Mouse (Mus musculus): ENCODE results near the gene Atp13a2.

Atp13a2 gene

DNA sequence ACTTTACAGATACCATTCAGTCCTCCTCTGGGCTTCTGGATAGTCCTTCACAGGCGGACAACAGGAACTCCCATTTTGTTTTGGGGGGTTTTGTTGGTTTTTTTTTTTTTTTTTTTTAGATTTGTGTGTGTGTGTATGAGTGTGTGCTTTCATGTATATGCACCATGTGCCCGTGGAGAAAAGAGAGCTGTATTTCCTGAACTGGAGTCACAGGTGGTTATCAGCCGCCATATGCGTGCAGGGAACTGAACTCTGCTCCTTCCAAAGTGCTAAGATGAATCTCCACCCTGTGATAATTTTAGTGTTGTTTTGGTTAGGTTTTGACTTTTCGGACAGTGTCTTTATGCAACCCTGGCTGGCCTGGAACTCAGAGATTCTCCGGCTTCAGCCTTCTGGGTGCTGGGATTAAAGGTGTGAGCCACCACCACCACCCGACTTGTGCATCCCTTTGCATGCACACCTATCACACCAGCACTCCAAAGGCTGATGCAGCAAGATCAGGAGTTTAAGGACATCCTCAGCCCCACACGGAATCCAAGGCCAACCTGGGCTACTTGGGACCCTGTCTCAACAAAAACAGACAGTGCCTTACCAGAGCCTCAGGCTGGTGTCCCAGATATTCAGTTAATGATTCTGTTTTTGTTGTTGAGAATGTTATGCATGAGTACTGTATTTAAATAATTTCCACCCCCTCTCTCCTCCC is 24.3 kb upstream of the Atp13a2 start:
- no peak for DNase-seq

DNA sequence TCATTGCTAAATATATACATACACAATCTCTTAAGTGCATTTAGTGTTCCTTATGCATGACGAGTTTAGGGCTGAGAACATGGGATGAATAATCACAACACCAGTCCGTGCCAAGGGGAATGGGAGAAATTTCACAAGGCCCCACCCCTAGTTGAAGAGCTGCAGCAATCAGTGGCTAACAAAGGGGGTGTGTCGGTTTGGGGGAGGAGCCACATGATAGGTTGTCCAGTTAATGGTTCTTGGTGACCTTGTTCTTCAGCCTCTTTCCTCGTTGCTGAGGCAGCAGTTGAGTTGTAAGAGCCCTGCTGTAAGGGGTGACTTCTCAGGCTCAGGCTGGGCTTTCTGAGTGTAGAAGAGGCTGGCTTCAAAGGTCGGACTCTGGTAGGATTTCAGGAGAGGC is 23.7 kb upstream of the Atp13a2 start:
- DNase-seq, result no peak

DNA sequence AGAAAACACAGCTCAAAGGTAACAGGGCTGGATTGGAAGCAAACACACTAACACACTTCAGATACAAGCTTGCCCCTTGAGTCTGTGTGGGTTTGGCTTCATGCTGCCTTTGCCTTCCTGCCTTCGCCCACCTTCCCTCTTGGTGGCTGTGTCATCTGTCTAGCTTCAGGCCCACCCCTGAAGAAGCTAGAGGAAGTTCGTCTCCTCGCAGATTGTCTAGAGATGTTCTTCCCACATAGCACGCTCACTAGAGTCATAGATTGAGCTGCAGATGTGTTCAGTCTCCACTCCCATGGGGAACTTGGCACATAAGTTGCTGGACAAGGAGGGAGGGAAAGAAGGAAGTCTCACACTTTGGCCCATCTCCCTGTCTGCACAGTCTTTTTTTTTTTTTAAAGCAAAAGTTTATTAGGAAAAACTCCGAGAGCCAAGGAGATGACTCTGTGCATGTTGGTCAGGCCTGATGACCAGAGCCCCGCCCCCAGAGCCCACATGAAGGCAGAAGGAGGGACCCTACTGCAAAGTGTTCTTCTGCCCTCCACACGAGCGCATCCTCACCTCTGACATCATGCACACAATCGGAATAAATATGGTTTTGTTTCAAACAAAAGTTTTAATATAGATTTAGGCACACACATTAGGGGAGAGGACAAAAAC is 22.6 kb upstream of the Atp13a2 start:
- DNase-seq, result no peak

DNA sequence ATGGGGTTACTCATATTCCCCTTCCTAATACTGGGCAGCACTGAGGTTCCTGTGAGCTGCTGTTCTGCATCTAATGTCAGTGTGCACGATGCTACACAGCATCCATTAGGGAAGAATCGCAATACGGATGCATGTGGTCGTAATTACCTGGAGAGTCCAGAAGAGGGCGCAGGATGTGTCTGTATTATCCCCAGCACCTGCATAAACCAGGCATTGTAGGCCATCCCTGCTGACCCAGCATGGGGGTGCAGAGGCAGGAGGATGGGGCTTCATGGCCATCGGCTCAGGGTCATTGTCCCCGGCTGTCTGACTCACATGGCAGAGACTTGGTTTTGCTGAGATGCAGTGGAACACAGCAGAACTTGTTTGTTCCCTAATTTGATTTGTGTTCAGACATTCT is 22.1 kb upstream of the Atp13a2 start:
- peak; percentile 63 for DNase-seq

DNA sequence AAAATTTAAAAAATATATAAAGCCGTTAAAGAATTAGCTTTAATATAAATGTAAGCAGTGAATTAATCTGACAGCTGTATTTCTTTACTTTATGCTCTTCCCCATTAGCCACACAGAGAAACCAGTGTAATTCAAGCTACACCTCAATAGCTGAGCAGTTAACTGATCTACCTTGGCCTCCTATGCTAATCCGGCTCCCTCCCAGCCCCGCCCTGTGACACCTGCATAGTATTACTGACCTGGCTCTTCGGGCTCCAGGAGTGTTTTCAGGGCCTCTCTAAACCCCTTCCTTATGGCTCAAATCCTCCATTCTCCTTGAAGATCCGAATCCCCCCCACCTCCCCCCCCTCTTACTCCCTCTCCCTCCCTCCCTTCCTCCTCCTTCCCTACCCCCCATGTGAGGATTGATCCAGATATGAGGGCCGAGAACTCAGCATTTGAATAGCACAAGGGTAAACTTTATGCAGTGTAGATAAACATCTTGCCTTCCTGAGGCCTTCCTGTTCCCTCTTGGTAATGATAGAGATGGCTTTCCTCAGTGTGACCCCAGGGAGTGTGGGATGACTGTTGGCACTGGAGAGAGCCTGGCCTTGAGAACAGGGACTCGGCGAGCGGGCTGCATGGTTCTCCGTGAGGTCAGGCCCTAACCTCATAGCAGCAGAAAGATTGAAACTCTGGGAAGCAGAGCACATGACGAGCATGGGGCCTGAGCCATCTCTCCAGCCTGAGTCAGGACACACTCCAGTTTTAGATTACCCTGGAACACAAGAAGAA is 19.1 kb upstream of the Atp13a2 start:
- no peak for DNase-seq

DNA sequence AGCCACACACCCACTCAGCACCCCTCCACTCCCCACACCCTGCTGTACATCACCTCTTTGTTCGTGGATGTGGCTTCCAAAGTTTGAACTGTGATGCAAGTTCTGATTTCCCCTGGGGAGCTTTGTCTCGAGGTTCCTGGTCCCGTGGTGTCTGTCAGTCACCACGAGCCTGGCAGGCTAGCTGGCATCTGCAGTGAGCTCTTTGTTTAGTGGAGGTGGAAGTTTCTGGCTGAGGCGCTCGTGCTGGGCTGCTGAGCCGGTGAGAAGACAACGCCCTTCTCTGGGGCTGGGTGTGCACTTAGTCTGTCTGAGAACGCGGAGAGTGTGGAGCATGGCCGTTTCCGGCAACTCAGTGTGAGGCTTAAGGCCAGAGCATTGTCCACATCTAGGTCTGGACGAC is 15.0 kb upstream of the Atp13a2 start:
- no peak for DNase-seq

DNA sequence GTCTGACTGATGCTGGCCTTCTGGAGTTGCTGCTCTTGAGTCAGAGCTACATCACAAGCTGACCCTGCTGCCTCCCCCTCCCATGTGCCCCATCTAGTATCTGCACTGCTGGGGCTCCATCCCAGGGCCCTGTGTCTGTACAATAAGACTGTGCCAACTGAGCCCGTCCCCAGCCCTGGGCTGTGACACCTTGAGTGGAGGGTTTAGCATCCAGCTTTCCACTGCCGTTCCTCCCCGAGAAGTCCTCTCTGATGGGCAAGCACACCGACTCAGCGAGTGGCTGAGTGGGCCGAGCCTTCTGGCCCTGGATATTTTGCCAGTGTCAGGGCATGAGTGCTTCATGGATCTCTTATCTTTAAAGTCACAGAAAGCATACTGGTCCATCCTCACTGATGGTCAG is 12.3 kb upstream of the Atp13a2 start:
- DNase-seq, result no peak

DNA sequence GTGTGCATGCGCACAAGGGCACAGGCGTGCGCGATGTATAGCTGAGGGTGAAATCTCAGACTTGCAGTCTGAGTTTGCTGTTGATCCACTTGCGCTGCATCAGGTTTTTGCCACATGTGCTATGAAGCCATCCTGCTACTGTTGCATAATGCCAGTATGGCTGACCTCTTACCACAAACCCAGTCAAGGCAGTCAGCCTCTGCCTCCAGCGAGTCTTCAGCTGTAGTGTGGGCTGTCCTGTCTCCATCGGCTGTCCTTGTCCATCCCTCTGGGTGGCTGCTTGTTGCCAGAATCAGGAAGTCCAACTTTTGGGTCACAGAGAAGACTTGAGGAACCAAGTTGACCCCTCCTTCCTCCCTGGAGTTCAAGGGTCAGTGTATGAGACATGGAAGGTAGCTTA is 11.3 kb upstream of the Atp13a2 start:
- DNase-seq, result no peak

DNA sequence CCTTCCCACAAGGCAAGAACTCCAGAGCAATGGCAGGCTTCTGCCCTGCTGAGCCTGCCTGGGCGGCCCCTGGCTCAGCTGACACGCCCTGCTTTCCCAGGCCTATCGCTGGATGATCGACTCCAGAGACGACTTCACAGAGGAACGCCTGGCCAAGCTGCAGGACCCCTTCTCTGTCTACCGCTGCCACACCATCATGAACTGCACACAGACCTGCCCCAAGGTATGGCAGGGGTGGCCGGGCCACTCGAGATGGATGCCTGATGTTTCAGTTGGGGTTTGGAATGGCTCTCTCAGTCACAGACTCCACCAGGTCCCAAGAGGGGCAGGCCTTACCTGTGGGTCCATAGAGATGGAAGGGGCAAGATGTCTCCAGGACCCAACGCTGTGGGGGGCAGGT is 9.4 kb upstream of the Atp13a2 start:
- no peak for DNase-seq

DNA sequence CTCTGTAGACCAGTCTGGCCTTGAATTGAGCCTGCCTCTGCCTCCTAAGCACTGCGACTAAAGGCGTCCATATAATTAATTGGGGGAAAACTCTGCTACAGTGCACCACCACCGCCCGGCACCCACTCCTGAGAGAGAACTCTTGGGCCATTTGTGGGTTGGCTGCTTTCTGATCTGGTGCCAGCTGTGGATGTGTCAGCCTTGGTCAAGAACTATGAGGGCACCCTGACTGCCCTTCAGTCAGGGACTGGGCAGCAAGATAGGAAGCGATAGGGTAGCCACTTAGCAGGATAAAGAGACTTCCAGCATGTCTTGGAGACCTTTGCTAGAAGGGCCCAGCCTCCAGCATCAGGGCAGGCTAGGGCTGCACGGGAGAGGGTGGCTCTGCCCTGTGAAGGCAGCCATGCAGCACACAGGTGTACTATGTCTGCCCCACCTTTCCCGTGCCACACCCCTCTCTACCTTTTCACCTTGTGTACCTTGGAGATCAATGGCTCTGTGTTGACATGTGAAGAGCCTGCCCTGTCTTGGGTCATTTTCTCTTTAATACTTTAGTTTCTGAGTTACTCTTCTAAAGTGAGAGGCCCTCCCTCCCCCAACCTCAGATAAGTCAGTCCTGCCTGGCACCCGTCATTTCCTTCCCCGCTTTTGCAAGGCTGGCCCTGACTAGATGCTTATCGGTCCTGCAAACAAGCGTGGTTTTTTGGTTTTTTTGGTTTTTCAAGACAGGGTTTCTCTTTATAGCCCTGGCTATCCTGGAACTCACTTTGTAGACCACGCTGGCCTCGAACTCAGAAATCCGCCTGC is 8.6 kb upstream of the Atp13a2 start:
- no peak for DNase-seq

DNA sequence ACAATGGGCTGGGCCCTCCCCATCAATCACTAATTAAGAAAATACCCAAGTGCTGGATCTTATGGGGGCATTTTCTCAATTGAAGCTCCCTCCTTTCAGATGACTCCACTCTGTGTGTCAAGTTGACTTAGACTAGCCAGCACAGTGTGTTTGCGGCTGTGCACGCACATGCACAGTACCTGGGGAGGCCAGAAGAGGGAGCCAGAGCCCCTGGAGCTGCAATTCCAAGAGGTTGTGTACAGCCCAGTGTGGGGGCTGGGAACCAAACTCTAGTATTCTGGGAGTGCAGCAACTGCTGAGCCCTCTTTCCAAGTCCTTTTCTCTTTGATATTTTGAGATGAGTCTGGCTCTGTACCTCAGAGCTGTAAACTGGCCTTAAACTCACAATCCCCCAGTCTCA is 5.1 kb upstream of the Atp13a2 start:
- no peak for DNase-seq

DNA sequence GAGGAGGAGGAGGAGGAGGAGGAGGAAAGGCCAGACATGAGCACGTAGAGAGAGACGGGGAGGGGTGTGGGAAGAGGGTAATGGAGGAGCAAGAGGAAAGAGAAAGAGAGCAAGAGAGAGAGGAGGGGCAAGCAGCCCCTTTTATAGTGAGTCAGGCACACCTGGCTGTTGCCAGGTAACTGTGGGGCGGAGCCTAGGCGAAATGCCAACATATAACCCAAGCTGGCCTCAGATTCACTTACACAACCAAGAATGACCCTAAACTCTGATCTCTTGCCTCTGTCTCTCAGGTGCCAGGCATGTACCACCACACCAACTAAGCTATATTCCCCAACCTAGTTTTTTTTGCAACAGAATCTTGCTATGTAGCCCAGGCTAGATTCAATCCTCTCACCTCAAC is 3.9 kb upstream of the Atp13a2 start:
- DNase-seq, result no peak

DNA sequence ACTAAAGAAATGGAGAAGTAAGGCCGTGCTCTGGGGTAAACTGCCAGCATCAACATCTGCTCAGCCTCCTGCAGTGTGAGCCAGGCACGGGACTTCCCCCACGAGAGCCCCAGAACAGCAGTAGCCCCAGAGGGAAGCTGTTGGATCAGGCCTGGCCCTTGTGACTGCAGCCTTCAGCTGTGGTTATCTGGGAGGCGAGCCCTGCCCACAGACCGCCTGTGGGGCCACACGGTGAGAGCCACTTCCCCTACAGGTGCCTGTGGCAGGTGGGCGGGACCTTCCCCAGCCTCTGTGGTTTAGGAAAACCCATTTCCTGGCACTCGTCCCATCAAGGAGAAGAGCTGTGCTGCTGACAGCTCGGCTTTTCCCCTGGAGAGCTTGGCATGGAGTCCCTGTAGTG is 3.2 kb upstream of the Atp13a2 start:
- peak; percentile 44 for DNase-seq

DNA sequence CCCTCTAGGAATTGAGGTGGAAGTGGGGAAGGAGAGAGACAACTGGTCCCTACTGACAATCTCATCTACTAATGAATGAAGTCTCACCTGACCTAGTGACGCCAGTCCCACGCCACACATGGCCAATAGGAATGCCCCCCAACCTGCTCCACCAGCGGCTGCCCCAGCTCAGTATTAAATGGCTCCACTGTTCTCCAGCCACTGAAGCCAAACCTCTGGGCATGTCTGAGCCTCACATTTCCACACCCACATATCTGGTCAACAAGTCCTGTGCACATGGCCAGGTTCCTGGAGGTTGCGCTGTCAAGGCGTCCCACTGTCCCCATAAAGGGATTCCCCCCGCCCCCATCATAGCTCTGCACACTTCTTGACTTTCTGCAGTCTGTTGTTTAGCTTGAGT is 2.1 kb upstream of the Atp13a2 start:
- DNase-seq, result no peak

DNA sequence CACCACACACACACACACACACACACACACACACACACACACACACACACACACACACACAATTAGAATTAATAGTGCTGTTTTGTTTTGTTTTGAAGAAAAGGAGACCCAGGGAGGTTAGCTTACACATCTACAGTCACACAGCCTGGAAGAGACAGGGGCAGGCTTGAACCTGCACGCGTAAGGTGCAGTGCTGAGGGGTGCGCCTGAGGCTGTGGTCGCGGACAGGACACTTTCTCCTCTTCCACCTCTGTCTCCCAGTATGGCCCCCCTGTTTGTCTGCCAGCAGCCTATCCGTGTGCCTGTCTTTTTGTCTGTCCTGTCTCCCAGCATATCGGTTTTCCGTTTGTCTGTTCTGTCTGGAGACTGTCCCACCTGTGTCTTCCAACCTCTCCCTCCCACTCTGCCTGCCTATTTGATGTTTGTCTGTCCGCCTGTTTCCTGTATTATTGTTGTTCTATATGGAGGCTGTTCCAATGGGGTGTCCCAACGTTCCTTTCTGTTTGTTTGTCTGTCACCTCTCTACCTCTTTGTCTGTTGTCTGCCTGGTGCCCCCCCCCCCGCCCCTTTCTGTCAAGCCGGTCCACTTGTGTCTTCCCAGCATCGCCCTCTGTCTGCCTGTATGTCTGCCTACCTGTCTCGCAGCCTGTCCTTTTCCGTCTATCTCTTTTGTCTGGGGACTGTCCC is 506 bp upstream of the Atp13a2 start:
- DNase-seq, result no peak

DNA sequence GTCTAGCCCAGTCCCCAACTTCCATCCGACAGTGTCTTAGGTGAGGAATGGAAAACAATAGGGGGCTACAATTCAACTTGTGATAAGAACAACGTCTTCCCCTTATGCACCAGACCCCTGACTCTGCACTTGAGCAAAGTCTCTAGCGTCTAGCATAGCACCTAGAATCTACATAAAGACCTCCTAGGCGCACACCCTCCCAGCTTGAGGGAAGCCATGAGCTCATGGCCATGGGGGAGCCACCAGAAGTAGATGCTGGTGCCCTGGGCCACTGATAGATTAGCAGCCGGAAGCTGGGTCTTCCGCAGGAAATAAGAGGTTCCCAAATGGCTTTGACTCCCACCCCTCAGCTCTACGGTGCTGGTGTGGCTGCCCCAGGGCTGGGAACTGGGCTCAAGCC is 803 bp downstream of the Atp13a2 start:
- no peak for DNase-seq

DNA sequence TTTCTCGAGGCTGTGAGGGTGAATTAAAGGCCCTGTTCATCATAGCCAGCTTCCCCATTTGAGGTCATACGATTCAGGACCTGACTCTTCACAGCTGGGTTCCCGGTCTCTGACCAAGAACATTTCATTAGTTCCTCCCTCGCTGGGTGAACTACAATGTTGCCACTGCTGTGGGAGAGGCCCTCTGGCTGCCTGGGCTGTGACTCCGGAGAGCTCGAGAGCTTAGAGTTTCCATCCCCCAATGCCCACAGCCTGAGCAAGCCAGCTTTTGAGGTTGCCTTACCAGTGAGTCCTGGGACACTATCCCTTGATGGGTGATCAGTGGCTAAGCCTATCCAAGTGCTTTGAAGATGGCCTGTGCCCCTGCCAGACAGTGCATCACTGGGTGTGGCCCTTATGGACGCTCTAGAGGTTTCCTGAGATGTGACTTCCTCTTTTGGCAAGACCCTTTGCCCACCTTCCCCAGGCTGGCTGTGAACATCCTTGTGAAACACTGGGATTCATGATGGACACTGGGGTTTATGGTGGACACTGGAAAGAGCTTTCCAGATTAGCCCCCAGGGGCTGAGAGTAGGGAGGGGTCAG is 2.1 kb downstream of the Atp13a2 start:
- no peak for DNase-seq

DNA sequence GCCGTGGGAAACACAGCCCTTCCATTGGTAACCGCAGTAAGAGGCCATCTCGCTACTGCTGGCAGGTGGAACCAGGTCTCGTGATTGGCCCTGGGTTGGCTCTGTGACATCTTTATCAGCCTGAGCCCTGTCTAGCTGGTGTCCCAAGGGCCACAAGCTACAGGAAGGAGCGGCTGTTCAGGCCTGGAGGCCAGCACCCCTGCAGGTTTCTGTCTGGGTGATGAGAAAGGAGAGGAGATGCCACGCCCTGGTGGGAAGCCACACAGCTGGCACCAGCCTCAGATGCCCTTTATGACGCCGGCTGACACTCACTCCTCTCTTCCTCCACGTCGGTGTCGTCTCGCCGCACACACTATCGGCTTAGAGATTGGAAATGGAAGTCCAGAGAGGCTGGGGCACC is 2.8 kb downstream of the Atp13a2 start:
- no peak for DNase-seq

DNA sequence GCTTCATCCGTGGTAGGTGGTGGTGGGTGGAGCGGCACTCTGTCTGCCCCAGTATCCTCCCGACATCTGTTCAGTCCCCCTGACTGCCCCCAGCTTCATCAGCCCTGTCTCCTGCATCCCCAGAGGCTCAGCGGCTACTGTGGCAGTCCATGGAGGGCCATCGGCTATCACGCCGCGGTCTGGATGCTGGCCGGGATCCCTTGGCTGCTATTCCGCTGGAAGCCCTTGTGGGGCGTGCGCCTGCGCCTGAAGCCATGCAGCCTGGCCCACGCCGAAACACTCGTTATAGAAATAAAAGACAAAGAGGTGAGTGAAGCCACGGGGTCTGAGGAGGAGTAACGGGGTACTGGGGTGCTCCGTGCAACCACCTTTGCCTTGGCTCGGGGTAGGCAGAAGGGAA is 5.5 kb downstream of the Atp13a2 start:
- DNase-seq, result no peak

DNA sequence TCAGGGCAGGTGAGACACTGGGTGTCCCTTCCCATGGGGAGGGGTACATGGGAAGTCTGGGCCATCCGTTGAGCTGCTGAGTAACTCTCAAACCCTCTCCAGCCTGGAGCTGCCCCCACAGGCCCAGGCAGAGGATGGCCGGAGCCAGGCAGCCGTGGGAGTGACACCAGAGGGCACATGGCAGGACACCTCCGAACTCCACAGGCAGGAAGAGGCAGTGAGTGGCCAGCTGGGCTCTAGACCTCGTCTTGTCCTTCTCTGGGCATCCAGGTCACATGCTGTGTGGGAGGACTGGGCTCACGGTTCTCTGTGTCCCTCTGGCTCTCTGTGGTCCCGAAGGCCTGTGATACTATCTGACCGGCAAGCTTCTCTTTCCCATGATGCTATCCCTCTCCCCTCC is 7.2 kb downstream of the Atp13a2 start:
- DNase-seq, result no peak

DNA sequence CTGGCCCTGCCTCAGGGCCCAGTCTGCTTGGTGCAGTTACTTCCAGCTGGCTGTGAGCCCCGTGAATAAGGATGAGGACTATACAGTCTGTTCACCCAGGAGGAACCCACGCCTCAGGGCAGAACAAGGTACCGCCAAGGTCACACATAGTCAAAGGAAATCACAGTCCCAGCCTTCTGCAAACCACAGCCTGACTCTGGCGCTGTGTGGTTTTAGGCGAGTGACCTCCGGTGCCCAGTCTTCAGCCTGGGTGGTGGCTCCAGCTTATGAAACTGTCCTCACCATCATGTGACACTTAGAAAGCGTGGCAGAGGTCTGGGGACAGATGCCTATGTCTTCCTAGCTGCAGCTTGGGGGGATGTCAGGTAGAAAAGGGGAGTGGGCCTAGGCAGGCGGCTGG is 9.1 kb downstream of the Atp13a2 start:
- DNase-seq, result no peak

DNA sequence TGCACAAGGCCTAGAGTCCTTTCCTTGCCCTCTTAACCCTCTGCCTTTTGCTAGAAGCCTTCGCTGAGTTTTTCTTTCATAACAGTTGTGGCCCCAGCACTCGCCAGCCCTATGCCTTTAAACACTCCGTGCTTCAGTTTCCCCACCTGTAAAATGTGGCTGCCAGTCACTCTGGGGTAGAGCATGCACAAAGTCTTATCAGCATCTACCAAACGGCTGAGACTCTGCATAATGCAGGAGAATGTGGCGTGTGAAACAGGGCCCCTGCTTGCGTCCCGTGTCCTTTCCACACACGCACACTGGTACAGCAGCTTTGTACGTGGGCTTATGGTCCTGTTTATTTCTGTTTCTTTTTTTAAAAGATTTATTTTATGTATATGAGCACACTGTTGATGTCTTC is 10.1 kb downstream of the Atp13a2 start:
- DNase-seq, result no peak
